Mouse (Mus musculus) left cerebral cortex, adult 9 months (tissue): ENCODE data around the gene Btbd35f7.
"Not testable (repeated sequence)": the region's sequence is repeated elsewhere in the genome, so short reads cannot be mapped to it uniquely, and the experiment has no call there.

Experiments
- DNase-seq, 2 experiments: peaks; one replicate each; pipeline ENCODE4 v3.0.0; 2022; ENCODE audit warnings: low spot score in 2 of 2

The Btbd35f7 gene

GRCm38 (mm10) chrX:5668767-5669166, at the start of gene Btbd35f7:
Gene Btbd35f7 (plus strand): TSS chrX:5669067.
- not testable (repeated sequence) for DNase-seq
